Mouse (Mus musculus): ENCODE results near the gene Gabrg2.
A peak's percentile ranks its signal among the peaks of the same experiment; 100 is the strongest.

Gabrg2 gene

GRCm38 (mm10) chr11:42000190-42001098, at the start of gene Gabrg2:
Gabrg2 (minus strand) TSS chr11:42000857.
- peak in 1 of 2 experiments; percentile 49 for DNase-seq (ENCODE audit: low spot score in 2 of 2)

- DNase-seq (ENCODE audit: low spot score in 2 of 2): peak in 1 of 2 experiments; percentile 3
Observed at GRCm38 (mm10) chr11:42048201-42048600, 47.5 kb upstream of the Gabrg2 start.

DNA sequence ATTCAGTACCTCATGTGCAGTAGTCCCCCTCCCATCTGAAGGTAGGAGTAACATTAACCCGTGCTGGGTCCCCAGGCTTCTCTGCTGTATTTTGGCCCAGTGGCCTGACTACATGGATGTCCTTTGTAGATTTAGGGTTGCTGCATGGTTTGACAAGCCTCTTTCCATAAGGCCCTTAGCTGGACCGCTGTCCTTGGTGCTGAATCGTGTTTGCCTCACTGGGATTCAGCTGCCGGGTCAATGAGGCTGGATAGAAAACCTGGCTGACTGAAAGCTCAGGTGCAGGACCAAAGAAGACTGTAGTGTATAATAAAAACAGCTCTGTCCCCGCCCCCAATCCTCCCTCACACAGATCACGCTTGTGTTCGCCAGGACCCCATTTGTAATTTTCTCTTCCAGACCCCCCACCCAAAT, 1.2 kb downstream of the Gabrg2 start:
- DNase-seq (ENCODE audit: low spot score in 2 of 2): peak in 1 of 2 experiments; percentile 45

DNA sequence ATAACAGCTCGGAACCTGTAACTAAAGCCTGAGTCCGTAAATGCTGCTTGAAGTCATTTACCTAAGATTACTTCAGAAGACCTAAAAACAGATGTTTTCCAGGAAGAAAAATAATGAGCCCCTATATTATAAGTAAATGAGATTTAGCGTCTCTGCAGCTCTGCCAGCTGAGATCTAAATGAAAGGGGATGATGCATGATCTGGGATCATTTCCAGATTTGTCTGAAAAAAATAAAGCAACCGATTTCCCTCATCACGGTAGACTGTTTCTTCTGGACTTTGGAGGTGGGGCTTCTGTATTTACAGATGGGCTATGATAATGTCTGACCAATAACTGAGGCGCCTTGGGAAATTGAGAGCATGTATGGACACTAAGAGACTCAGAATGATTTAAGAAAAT, 20.5 kb downstream of the Gabrg2 start:
- DNase-seq (ENCODE audit: low spot score in 2 of 2): no peak

- no peak for DNase-seq (ENCODE audit: low spot score in 2 of 2)
Observed at GRCm38 (mm10) chr11:41968595-41968994, 32.1 kb downstream of the Gabrg2 start.

GRCm38 (mm10) chr11:41962706-41963105, 38.0 kb downstream of the Gabrg2 start:
- peak; percentile 31 to 47 for DNase-seq (ENCODE audit: low spot score in 2 of 2)

GRCm38 (mm10) chr11:41953550-41953949, 47.1 kb downstream of the Gabrg2 start:
- no peak for DNase-seq (ENCODE audit: low spot score in 2 of 2)

DNA sequence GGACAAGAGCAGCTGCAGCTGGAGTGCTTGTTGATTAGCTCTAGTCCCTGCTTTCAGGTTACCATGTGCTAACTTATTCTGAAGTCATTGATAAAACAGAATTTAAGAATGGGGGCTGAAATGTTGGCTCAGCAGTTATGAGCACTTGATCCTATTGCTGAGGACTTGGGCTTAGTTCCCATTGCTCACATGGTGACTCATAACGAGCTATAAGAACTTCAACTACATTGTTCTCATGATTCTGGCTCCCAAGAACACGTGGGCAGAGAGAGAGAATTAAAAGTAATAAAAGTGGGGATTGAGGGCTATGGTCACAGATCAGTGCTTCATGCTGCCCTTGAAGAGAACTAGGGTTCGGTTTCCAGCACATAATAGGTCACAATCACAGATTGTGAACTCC, 48.8 kb downstream of the Gabrg2 start:
- no peak for DNase-seq (ENCODE audit: low spot score in 2 of 2)

- no peak for DNase-seq (ENCODE audit: low spot score in 2 of 2)
Observed at GRCm38 (mm10) chr11:41945471-41945870, 55.2 kb downstream of the Gabrg2 start.

- DNase-seq (ENCODE audit: low spot score in 2 of 2): no peak
Observed at GRCm38 (mm10) chr11:41937979-41938378, 62.7 kb downstream of the Gabrg2 start.

DNA sequence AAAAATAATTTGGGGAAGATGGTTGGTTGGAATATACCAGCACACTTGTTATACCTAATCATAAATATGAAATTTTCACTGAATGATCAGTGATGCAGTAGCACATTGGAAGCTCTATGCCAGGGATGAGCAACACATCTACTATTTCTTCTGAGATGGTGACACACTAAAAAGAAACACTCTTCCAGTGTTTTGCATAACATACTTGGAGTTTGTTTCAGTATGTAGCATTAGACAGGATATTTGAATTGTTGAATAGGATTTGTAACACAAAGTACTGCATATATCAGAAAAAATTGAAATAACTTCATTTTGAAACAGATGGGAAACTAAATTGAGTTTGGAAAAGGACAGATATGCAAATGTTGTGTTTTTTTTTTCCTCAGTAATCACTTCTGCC, 81.8 kb downstream of the Gabrg2 start:
- DNase-seq (ENCODE audit: low spot score in 2 of 2): no peak

GRCm38 (mm10) chr11:41914066-41914465, 86.6 kb downstream of the Gabrg2 start:
- no peak for DNase-seq (ENCODE audit: low spot score in 2 of 2)

GRCm38 (mm10) chr11:41903661-41904060, 97.0 kb downstream of the Gabrg2 start:
- no peak for DNase-seq (ENCODE audit: low spot score in 2 of 2)

Data from left cerebral cortex, adult 9 months (tissue).